Mouse (Mus musculus): Measurements from ENCODE around the gene Rala. TPM values are rescaled to one million over a fixed set of nuclear protein-coding genes. Genes with fewer than 3 reads are reported as not detected.

Rala gene
- polyA plus RNA-seq, 1 experiment, result 18.9 TPM

- DNase-seq (ENCODE audit: low read depth), result no peak
These were observed 59.8 kb downstream of the Rala start for GRCm38 (mm10) chr13:17884211-17884610.

- no peak for DNase-seq (ENCODE audit: low read depth)
These were observed 65.0 kb downstream of the Rala start for GRCm38 (mm10) chr13:17879061-17879460.

DNA sequence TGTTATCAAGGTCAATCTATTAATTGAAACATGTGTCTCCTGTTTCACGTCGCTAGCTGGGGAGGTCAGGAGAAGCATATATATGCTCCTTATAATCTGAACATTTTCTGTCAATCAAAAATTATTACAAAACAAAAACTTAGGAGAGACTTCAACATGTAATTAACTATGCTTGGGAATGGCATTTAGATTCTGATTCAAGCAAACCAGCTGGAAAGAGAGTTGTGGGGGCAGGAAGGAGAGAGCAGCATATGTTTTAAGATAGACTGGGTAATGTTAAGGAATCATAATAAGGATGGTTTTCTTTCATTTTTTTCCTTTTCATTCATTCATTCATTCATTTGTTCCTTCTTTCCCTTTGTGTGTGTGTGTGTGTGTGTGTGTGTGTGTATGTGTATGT is 77.3 kb downstream of the Rala start:
- no peak for DNase-seq (ENCODE audit: low read depth)

- no peak for DNase-seq (ENCODE audit: low read depth)
These were observed 83.5 kb downstream of the Rala start for GRCm38 (mm10) chr13:17860536-17860935.

- no peak for DNase-seq (ENCODE audit: low read depth)
These were observed 84.5 kb downstream of the Rala start for GRCm38 (mm10) chr13:17859365-17860033.

- DNase-seq (ENCODE audit: low read depth), result no peak
These were observed 87.0 kb downstream of the Rala start for GRCm38 (mm10) chr13:17857046-17857445.

DNA sequence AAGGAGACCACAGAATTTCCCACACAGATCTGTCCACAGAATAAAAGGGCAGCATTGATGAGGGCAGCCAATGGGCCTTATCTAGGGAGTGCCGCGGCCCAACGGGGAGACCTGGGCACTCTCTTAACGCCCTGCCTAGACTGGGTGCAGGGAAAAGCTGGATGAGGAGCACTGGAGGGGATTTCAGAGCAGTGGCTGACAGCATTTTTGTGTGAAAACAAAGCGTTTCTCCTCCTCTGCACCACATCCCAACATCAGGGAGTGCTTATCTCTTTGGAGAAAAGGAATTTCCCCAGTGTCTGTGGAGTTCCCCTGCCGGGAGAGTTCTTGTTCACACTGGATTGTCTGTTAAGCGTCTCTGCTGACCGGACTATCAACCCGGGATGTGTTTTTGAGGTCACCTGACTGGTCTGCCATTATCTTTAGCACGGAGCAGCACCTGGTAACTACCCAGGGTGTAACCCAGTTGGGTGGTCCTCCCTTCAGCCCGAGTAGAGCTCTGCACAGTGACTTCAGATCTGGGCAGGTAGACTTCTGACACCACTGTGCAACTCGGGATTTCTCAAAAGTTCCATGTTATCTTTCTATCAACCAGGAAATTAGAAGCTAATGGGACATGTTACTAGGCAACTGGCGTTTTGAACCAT is 88.4 kb downstream of the Rala start:
- no peak for DNase-seq (ENCODE audit: low read depth)

DNA sequence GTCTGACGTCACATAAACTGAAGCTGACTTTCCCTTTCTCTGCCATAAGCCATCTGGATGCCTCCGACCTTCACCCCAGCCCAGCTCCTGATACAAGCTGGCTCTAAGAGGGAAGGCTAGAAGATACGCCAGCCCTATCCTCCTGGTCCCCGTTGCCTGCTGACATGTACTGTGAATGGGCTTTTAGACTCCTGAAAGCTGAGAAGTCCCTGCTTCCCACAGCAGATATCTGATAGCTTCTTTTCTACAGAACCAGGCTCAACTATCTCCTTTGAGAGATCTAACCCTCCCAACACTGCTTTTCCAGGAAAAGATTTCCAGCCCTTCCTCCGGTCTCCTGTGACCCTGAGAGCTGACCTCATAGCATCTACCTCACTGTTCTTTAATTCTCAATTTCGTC is 89.3 kb downstream of the Rala start:
- no peak for DNase-seq (ENCODE audit: low read depth)

DNA sequence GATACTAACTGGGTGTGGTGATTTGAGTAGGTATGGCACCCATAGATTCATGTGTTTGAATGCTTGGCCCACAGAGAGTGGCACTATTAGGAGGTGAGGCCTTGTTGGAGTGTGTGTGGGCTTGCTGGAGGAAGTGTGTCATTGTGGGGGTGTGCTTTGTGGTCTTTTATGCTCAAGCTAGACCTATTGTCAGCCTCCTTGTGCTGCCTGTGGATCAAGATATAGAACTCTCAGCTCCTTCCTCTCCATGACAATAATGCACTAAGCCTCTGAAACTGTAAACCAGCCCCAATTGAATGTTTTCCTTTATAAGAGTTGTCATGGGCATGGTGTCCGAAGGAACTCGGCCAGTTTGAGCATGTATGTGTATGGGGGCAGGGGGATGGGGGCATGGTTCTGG is 100.7 kb downstream of the Rala start:
- DNase-seq (ENCODE audit: low read depth), result no peak

GRCm38 (mm10) chr13:17842756-17843155 is 101.3 kb downstream of the Rala start:
- no peak for DNase-seq (ENCODE audit: low read depth)

DNA sequence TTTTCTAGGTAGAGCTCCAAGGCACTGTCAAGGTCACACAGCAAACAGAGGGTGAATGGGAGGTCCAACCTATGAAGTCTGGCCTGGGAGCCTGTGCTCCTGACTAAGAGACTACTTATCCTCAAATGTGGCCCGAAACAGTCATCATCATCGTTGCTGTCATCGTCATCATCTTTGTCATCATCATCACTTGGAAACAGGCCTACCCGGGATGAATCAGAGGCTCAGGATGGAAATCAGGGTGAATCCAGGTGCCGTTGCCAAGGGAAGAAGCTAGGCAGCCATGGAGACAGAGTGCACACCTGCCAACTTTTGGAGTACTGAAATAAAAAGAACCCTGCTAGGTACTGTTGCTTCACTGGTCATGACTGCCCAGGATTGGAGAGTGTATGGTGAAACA is 104.9 kb downstream of the Rala start:
- no peak for DNase-seq (ENCODE audit: low read depth)

- DNase-seq (ENCODE audit: low read depth), result no peak
These were observed 105.6 kb downstream of the Rala start for GRCm38 (mm10) chr13:17838484-17838851.

- no peak for DNase-seq (ENCODE audit: low read depth)
These were observed 106.2 kb downstream of the Rala start for GRCm38 (mm10) chr13:17837610-17838483.

GRCm38 (mm10) chr13:17836808-17837207 is 107.2 kb downstream of the Rala start:
- DNase-seq (ENCODE audit: low read depth), result no peak

DNA sequence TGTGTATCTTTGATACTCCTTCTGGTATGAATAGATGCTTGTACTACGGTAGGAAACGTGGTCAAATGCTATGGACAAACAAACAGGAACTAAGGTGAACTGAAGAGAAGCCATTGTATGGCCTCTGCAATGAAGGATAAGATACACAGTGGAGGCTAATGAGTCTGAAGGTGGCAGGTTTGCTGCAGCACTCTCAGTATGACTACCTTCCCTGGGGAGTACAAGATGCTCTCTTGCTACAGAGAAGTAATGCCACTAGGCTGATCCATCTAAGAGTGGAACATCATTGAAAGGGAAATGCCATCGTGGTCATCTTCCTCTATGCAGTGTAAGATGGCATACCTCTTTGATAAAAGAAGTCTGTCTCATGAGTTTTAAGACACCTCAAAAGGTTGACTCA is 111.1 kb downstream of the Rala start:
- no peak for DNase-seq (ENCODE audit: low read depth)

Other genes starting within 250 kb of the Rala start
- 8.4 and 10.6 TPM in 2 replicates for gene Mplkip, start 249.0 kb downstream of the Rala start, polyA plus RNA-seq (2012; rRNA removed)
- gene Sugct, start 248.7 kb downstream of the Rala start, polyA plus RNA-seq (2012; rRNA removed), result 2.0 and 3.4 TPM in 2 replicates
- 24.3 and 27.6 TPM in 2 replicates for gene Cdk13, start 139.1 kb downstream of the Rala start, polyA plus RNA-seq (2012; rRNA removed)
- gene Yae1d1, start 49.1 kb upstream of the Rala start, polyA plus RNA-seq (2012; rRNA removed), result 10.3 and 11.2 TPM in 2 replicates